Mouse (Mus musculus) heart, embryonic 15.5 days (tissue): ENCODE results near the gene Klra4. TPM values are rescaled to one million over a fixed set of nuclear protein-coding genes. Genes with fewer than 3 reads are reported as not detected.
"Not testable (repeated sequence)": the region's sequence is repeated elsewhere in the genome, so short reads cannot be mapped to it uniquely, and the experiment has no call there.

ENCODE experiments used
- ATAC-seq: fragments of 200-750 bp; cut with Nextera tagmentation; replicated peaks from 2 replicates; pipeline ENCODE4 v1.8.0; 2017; ENCODE audit warnings: low read depth, moderate TSS enrichment; ENCODE audit not compliant: insufficient number of reproducible peaks, insufficient read depth, low FRiP score
- H3K27ac ChIP-seq: fragments of 300-500 bp; sonication (generic); 2 replicates; pipeline ENCODE4 v1.5.1; 2015; ENCODE audit warnings: mild to moderate bottlenecking, inconsistent platforms
- H3K27me3 ChIP-seq: fragments of 300-500 bp; sonication (generic); 2 replicates; pipeline ENCODE4 v1.6.1; 2015; ENCODE audit warnings: inconsistent platforms
- H3K36me3 ChIP-seq: fragments of 300-500 bp; sonication (generic); 2 replicates; pipeline ENCODE4 v1.6.1; 2015; ENCODE audit warnings: mild to moderate bottlenecking, inconsistent platforms
- H3K4me1 ChIP-seq: fragments of 300-500 bp; sonication (generic); replicated peaks from 2 replicates; pipeline ENCODE4 v1.6.1; 2015; ENCODE audit warnings: inconsistent platforms
- H3K4me2 ChIP-seq: fragments of 300-500 bp; sonication (generic); 2 replicates; pipeline ENCODE4 v1.6.1; 2015; ENCODE audit warnings: inconsistent platforms, mild to moderate bottlenecking, moderate library complexity
- H3K4me3 ChIP-seq: fragments of 300-500 bp; sonication (generic); 2 replicates; pipeline ENCODE4 v1.5.1; 2015; ENCODE audit warnings: mild to moderate bottlenecking, inconsistent platforms
- H3K9ac ChIP-seq: fragments of 300-500 bp; sonication (generic); 2 replicates; pipeline ENCODE4 v1.6.1; 2015; ENCODE audit warnings: mild to moderate bottlenecking, inconsistent platforms
- H3K9me3 ChIP-seq: fragments of 300-500 bp; sonication (generic); replicated peaks from 2 replicates; pipeline ENCODE4 v1.6.1; 2016; ENCODE audit warnings: inconsistent platforms
- WGBS: fragments of 180-500 bp; shearing (Covaris S2); methylation state at CpG from one replicate; pipeline ENCODE4 v1.1.7; 2015; ENCODE audit warnings: mixed read lengths; 5-methylcytosine and 5-hydroxymethylcytosine counted together
- polyA plus RNA-seq: library from polyadenylated mRNA; unstranded; fragments of >200 nt; fragmentation: Nextera tagmentation; extraction: Ambion mirVana; gene quantifications from 2 replicates; pipeline ENCODE4 v1.2.1, GENCODE M21; 2015

The Klra4 gene
- not detected in 2 replicates for polyA plus RNA-seq

DNA sequence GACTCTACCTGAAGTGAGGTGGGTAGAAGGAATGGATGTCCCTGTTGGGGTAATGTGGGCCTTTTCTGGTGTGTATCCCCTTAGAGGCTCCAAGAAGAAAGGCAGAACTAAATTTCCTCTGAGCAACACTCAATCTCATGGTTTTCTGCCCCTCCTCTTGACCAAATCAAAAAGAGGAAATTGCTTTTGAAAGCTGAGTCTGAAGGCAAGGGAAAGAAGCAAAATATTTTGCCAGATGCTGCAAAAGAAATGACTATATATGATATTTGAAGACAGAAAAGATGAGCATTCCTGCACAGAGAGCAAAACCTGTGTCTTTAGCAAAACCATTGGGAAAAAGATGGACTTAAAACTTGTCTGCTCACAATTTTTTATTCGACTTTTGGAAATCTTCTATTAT is at the start of gene Klra4:
TSS of gene Klra4 (minus strand) at position 101 of the 400 bp plus-strand sequence.
- ATAC-seq, H3K4me1 ChIP-seq, H3K4me3 ChIP-seq, H3K4me2 ChIP-seq, H3K36me3 ChIP-seq, H3K27ac ChIP-seq, H3K9me3 ChIP-seq, H3K27me3 ChIP-seq, H3K9ac ChIP-seq: not testable (repeated sequence)
- WGBS: 43% methylated on average over 1 of the region's 1 CpGs

DNA sequence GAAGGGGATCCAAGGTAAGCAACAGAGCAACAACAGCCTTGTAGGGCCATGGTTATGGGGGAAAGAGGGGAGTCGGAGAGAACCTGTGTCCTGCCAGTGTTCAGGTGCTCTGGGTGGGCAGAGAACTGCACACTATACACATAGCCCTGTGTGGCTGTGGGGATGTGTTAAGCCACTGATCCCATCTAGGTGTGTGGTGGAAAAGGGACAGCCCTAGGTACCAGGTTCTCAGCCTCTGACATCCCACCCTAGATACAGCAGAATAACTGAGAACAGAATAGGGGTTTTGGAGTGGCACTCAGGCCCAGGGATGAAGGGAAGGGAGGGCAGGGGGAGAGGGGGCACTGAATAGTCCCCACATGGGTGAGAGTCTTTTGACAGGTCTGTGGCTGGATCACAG is 43.4 kb upstream of the Klra4 start:
- WGBS: 67% methylated on average over 1 of the region's 1 CpGs
- Histone ChIP-seq H3K27ac (no peak overlapping the region), H3K9me3 (no peaks in the 10 kb centered on the region), H3K36me3 (no peaks in the 10 kb centered on the region), H3K4me1 (no peaks in the 10 kb centered on the region), H3K4me3 (no peak overlapping the region), H3K27me3 (no peaks in the 10 kb centered on the region), H3K9ac (no peak overlapping the region), H3K4me2 (no peak overlapping the region)
- no peak for ATAC-seq

- H3K27ac ChIP-seq, H3K9me3 ChIP-seq, H3K4me3 ChIP-seq, H3K4me1 ChIP-seq, ATAC-seq, H3K27me3 ChIP-seq, H3K4me2 ChIP-seq, H3K9ac ChIP-seq, H3K36me3 ChIP-seq: not testable (repeated sequence)
- WGBS: 68% methylated on average over 3 of the region's 3 CpGs
Measured at GRCm38 (mm10) chr6:130102743-130103142, 35.7 kb upstream of the Klra4 start.

- Histone ChIP-seq H3K36me3 (no peaks in the 10 kb centered on the region), H3K9me3 (no peaks in the 10 kb centered on the region), H3K4me2 (no peak overlapping the region), H3K4me3 (no peak overlapping the region), H3K27me3 (no peaks in the 10 kb centered on the region), H3K27ac (no peak overlapping the region), H3K4me1 (no peaks in the 10 kb centered on the region), H3K9ac (no peak overlapping the region)
- no peak for ATAC-seq
- WGBS: 67% methylated on average over 5 of the region's 5 CpGs
Measured at GRCm38 (mm10) chr6:130092336-130092948, 25.4 kb upstream of the Klra4 start.

DNA sequence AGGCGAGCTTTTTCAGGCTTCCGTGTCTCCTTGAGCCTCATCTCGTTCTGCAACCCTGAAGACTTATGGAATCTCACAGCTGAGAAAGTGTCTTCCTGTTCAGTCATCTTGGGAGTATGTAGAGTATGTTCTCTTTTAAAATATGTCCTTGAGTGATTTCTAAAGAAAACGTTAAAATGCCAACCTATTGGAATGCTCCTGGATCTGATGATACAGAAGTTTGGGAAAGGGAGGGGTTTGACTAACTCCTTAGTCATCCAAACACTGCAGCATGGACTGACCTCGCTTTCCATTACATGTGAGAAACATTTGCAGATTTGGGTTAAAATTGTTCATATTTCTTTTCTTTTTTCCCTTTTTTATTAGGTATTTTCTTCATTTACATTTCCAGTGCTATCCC is 1.9 kb downstream of the Klra4 start:
- no peak overlapping the region for H3K9ac ChIP-seq
- H3K27ac ChIP-seq: no peak overlapping the region
- no peak overlapping the region for H3K4me2 ChIP-seq
- 67% methylated on average over 5 of the region's 5 CpGs for WGBS
- no peaks in the 10 kb centered on the region for H3K4me1 ChIP-seq
- ATAC-seq: no peak
- no peak overlapping the region for H3K4me3 ChIP-seq
- no peaks in the 10 kb centered on the region for H3K36me3 ChIP-seq
- H3K9me3 ChIP-seq: no peaks in the 10 kb centered on the region
- no peaks in the 10 kb centered on the region for H3K27me3 ChIP-seq

DNA sequence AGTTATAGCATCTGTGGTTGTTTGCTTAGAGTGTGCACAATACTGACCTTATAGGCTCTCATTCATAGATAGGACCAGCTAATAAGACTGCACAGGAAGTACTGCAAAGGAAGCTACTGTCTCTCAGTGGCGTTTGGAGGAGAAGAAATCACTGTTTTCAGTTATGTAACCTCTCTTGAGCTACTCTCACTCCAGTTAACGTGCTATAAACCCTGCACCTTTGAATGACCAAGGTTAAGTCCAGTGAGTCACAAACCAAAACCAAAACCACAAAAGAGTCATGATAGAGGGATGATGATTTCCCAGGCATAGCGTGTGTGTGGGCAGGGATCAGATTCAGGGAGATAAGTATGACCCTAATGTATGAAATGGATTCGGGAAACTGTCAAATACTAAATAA is 31.9 kb downstream of the Klra4 start:
- not testable (repeated sequence) for H3K4me1 ChIP-seq, H3K27me3 ChIP-seq, H3K36me3 ChIP-seq, H3K27ac ChIP-seq, H3K9me3 ChIP-seq, H3K4me3 ChIP-seq, ATAC-seq, H3K9ac ChIP-seq, H3K4me2 ChIP-seq
- 41% methylated on average over 4 of the region's 4 CpGs for WGBS

DNA sequence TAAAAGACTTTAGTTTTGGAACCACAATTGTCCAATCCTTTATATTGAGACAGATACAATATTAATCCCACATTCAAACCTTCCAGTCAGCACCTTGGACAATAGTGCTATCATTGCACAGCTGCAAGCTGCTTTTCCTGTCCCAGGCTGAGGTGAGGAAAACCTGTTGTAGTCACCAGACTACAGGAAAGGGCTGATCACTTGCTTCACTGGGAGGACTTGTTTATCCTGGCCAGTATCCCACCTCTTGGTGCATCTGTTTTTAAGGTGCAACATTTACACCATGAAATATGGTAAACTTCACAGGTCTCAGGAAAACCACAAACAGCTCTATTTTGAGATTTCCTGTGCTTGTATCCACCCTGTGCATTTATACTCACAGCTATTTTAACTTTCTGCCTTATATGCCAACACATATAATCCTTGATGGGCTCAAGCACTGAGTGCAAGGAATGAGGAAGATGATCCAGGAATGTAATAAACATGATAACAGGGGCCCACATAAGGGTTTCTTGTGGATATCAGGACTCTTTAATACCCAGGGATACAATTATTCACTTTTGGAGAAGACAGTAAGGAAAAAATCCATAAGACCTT is 35.5 kb downstream of the Klra4 start:
- not testable (repeated sequence) for H3K36me3 ChIP-seq, H3K27me3 ChIP-seq, H3K9ac ChIP-seq, H3K4me3 ChIP-seq, H3K27ac ChIP-seq, H3K4me1 ChIP-seq, H3K9me3 ChIP-seq, ATAC-seq, H3K4me2 ChIP-seq

- H3K27me3 ChIP-seq: no peaks in the 10 kb centered on the region
- H3K4me1 ChIP-seq: no peaks in the 10 kb centered on the region
- H3K36me3 ChIP-seq: no peaks in the 10 kb centered on the region
- no peak within 1 kb of the TSS for H3K9ac ChIP-seq
- H3K4me2 ChIP-seq: no peak within 1 kb of the TSS
- no peak for ATAC-seq
- H3K9me3 ChIP-seq: no peaks in the 10 kb centered on the region
- H3K27ac ChIP-seq: no peak within 1 kb of the TSS
- WGBS: 59% methylated on average over 4 of the region's 4 CpGs
- no peak within 1 kb of the TSS for H3K4me3 ChIP-seq
Measured at GRCm38 (mm10) chr6:130026854-130027253, 40.2 kb downstream of the Klra4 start, which contains the start of gene Klra6. TSS of gene Klra6 (minus strand) at chr6:130026954.

Other genes with a start within 250 kb of the Klra4 start
- not detected in 2 replicates for gene Gm17631, start 204.6 kb downstream of the Klra4 start, polyA plus RNA-seq
- gene Klra17, start 190.6 kb downstream of the Klra4 start, polyA plus RNA-seq: not detected in 2 replicates
- gene Klra5, start 149.6 kb downstream of the Klra4 start, polyA plus RNA-seq: 0.23 TPM in 1 of 2 replicates, not detected in the other
- not detected in 2 replicates for gene Klra6, start 40.3 kb downstream of the Klra4 start, polyA plus RNA-seq
- not detected in 2 replicates for gene Klra8, start 62.6 kb upstream of the Klra4 start, polyA plus RNA-seq
- gene Klra9, start 125.8 kb upstream of the Klra4 start, polyA plus RNA-seq: not detected in 2 replicates
- gene Klra7, start 166.1 kb upstream of the Klra4 start, polyA plus RNA-seq: not detected in 2 replicates
- gene Klra10, start 214.7 kb upstream of the Klra4 start, polyA plus RNA-seq: not detected in 2 replicates